In genomic region chr7:96033636-96034035, GRCm38 (mm10) we compare ENCODE assay signal across 28 mouse cellular contexts.
A peak's percentile ranks its signal among the peaks of the same experiment; 100 is the strongest.
DNase-seq lines count a peak whose midpoint lies in the region; ATAC-seq and TF ChIP-seq lines count a peak whose summit lies in the region.
"Had no signal": no experiment of that assay in that cellular context is flagged by ENCODE, and none has a peak within 500 bp of the region (broad histone marks: within the 10 kb centered on the region; RNA-seq: fewer than 3 reads in every experiment).

No protein-coding gene starts in this region.

- H3K9ac ChIP-seq in forebrain, postnatal 0 days, result no peak overlapping the region
- H3K9ac ChIP-seq in forebrain, embryonic 13.5 days, result no peak overlapping the region
- H3K9ac ChIP-seq: embryonic facial prominence, embryonic 12.5 days; forebrain, embryonic 15.5 days; hindbrain, embryonic 13.5 days; limb, embryonic 12.5 days; neural tube, embryonic 15.5 days had no signal

- no peaks in the 10 kb centered on the region for H3K4me1 ChIP-seq in forebrain, postnatal 0 days (ENCODE audit: insufficient read depth)
- H3K4me1 ChIP-seq in forebrain, embryonic 13.5 days, result 0 out of 2 replicates have a peak, but pooled peaks cover 2% of the 10 kb centered on the region
- H3K4me1 ChIP-seq: embryonic facial prominence, embryonic 12.5 days; hindbrain, embryonic 13.5 days; limb, embryonic 12.5 days; neural tube, embryonic 15.5 days had no signal

- WGBS in forebrain, postnatal 0 days, result 53% methylated on average over 4 of the region's 4 CpGs
- 80% methylated on average over 4 of the region's 4 CpGs for WGBS in forebrain, embryonic 13.5 days

- H3K36me3 ChIP-seq in forebrain, postnatal 0 days (ENCODE audit: insufficient read depth), result no peaks in the 10 kb centered on the region
- no peaks in the 10 kb centered on the region for H3K36me3 ChIP-seq in forebrain, embryonic 13.5 days (ENCODE audit: poor library complexity, severe bottlenecking)
- H3K36me3 ChIP-seq: embryonic facial prominence, embryonic 12.5 days; forebrain, embryonic 15.5 days; G1E; hindbrain, embryonic 13.5 days; limb, embryonic 12.5 days; neural tube, embryonic 15.5 days had no signal

- no peak overlapping the region for H3K4me3 ChIP-seq in forebrain, postnatal 0 days (ENCODE audit: low read depth, low read length)
- no peak overlapping the region for H3K4me3 ChIP-seq in forebrain, embryonic 13.5 days
- H3K4me3 ChIP-seq: embryonic facial prominence, embryonic 12.5 days; forebrain, embryonic 15.5 days; hindbrain, embryonic 13.5 days; limb, embryonic 12.5 days; neural tube, embryonic 15.5 days had no signal

- DNase-seq in forebrain, postnatal 0 days, result peak; percentile 30
- peak; percentile 26 to 28 for DNase-seq in right cerebral cortex, postnatal 10 days (ENCODE audit: low spot score in 2 of 2)
- DNase-seq in right cerebral cortex, postnatal 14 days, result no peak
- peak; percentile 37 to 42 for DNase-seq in layer of hippocampus, postnatal 10 days (ENCODE audit: low spot score in 2 of 2)
- no peak for DNase-seq in heart, adult 9 months (ENCODE audit: low spot score in 2 of 2)
- DNase-seq in adrenal gland, adult 2 months, result no peak
- DNase-seq: B cell, adult 2 months; cerebellum, adult 9-11 months; gastrocnemius, postnatal 25 days; heart, adult 18-20 months; kidney, adult 18-20 months; kidney, postnatal 4 days; lung, adult 18-20 months; lung, postnatal 10 days; right cerebral cortex, postnatal 25 days; spleen, adult 18-20 months had no signal

- H3K9me3 ChIP-seq in forebrain, postnatal 0 days (ENCODE audit: low read length), result no peaks in the 10 kb centered on the region
- H3K9me3 ChIP-seq in forebrain, embryonic 13.5 days (replicated peaks), result no peaks in the 10 kb centered on the region
- H3K9me3 ChIP-seq: embryonic facial prominence, embryonic 12.5 days; forebrain, embryonic 15.5 days; hindbrain, embryonic 13.5 days; limb, embryonic 12.5 days; neural tube, embryonic 15.5 days had no signal

- no peak overlapping the region for H3K4me2 ChIP-seq in forebrain, postnatal 0 days (ENCODE audit: low read depth)
- no peak overlapping the region for H3K4me2 ChIP-seq in forebrain, embryonic 13.5 days
- H3K4me2 ChIP-seq: embryonic facial prominence, embryonic 12.5 days; forebrain, embryonic 15.5 days; hindbrain, embryonic 13.5 days; limb, embryonic 12.5 days; liver, embryonic 11.5 days; midbrain, embryonic 11.5 days; neural tube, embryonic 15.5 days had no signal

- no peak for TF ChIP-seq CTCF in forebrain, postnatal 0 days (IDR thresholded peaks at IDR 0.05; ENCODE audit: low read depth)

- no peak for ATAC-seq in forebrain, postnatal 0 days
- no peak for ATAC-seq in forebrain, embryonic 13.5 days
- ATAC-seq: forebrain, embryonic 15.5 days; inflammation-experienced regulatory T-cells, adult 6 months; Patski had no signal

- H3K27ac ChIP-seq in forebrain, postnatal 0 days (ENCODE audit: low read depth, low read length), result no peak overlapping the region
- no peak overlapping the region for H3K27ac ChIP-seq in forebrain, embryonic 13.5 days
- H3K27ac ChIP-seq: embryonic facial prominence, embryonic 12.5 days; forebrain, embryonic 15.5 days; hindbrain, embryonic 13.5 days; limb, embryonic 12.5 days; neural tube, embryonic 15.5 days had no signal

- H3K27me3 ChIP-seq in forebrain, postnatal 0 days (ENCODE audit: insufficient read depth, low read length), result no peaks in the 10 kb centered on the region
- no peaks in the 10 kb centered on the region for H3K27me3 ChIP-seq in forebrain, embryonic 13.5 days
- H3K27me3 ChIP-seq: CH12.LX; embryonic facial prominence, embryonic 12.5 days; forebrain, embryonic 15.5 days; hindbrain, embryonic 13.5 days; limb, embryonic 12.5 days; neural tube, embryonic 15.5 days had no signal

Comparison
In these comparisons a context has a peak if more than half of its experiments do, and no peak if none do; other contexts are left out.
1. DNase-seq: peak in forebrain, postnatal 0 days (single experiment), right cerebral cortex, postnatal 10 days (2 of 2) and layer of hippocampus, postnatal 10 days (2 of 2); none in right cerebral cortex, postnatal 14 days (single experiment), heart, adult 9 months (0 of 2) and adrenal gland, adult 2 months (single experiment).